Mouse (Mus musculus) layer of hippocampus, postnatal 14 days (tissue): Measurements from ENCODE around the gene Olfr1294. TPM values are rescaled to one million over a fixed set of nuclear protein-coding genes. Genes with fewer than 3 reads are reported as not detected.

Experiments used
- DNase-seq, 2 experiments: peaks; one replicate each; pipeline ENCODE4 v3.0.0; 2021 to 2022; ENCODE audit warnings: low spot score in 2 of 2, mixed read lengths in 1 of 2
- long read RNA-seq, 2 experiments: library from polyadenylated mRNA; stranded (forward); transcript quantifications; one replicate each; pipeline ENCODE4 v2.0.0; 2021
- total RNA-seq, 2 experiments: library from RNA; stranded (reverse); gene quantifications; 2 replicates each; pipeline ENCODE4 v1.2.3; 2021

Olfr1294 gene
- total RNA-seq = not detected
- long read RNA-seq, experiment 1 = 0 reads
- long read RNA-seq, experiment 2 = 0 reads

DNA sequence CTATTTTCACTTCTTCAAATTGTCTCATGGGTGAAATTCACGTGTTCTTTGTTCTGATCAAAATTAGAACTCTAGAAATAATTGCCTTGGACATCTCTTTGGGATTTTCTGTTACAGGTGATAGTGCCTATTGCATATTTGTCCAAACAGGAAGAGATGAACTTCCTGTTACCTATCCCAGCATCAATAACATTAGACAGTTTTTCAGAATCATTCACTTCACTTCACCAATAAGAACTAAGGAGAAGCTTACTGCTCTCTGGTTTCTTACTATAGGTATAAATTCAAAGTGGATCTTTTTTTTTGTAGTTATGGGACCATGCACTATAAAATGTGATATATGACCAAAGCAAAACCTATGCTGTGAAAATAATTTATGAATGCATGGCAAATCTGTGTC, at the start of gene Olfr1294:
Gene Olfr1294 (minus strand): TSS at position 101 of the 400 bp plus-strand sequence.
- DNase-seq = no peak

DNA sequence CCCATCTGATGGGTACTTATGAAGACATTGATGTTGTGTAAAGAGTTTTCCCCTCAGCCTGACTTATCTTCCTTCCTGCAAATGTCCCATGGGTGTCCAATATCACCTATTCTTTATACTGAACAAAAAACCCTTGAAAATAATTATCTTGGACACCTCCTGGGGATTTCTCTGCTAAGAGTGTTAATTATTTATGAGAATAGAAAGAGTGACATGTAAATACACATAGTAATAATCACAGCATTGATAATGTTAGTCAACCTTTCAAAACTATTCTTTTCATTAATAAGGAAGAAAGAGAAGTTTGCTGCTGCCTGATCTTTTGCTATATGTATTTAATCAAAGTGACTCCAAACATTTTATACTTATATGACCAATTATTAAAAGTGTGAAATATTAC, 29.5 kb upstream of the Olfr1294 start, which contains the start of gene Olfr1295:
Gene Olfr1295 (minus strand): TSS at position 101 of the 400 bp plus-strand sequence.
- DNase-seq = no peak

DNA sequence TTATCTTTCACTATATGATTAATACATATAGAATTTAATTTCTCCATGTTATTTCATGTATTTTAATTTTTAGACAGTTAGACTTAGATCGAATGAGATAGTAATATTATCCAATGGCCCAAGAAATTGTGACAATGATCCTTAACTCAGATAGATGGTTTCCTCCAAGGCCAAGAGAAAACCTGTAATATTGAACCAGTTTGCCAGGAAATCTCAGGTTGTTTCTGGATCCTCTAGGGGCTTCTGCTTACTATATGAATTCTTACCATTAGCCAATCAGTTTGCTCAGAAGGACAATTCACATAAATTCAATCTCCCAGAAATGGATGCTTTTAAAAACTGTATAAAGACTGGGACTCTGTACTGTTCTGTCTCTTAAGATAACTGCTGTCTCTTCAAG, 15.2 kb downstream of the Olfr1294 start, which contains the start of gene Olfr1293-ps:
Gene Olfr1293-ps (plus strand): TSS at position 301 of the 400 bp plus-strand sequence.
- DNase-seq = no peak

DNA sequence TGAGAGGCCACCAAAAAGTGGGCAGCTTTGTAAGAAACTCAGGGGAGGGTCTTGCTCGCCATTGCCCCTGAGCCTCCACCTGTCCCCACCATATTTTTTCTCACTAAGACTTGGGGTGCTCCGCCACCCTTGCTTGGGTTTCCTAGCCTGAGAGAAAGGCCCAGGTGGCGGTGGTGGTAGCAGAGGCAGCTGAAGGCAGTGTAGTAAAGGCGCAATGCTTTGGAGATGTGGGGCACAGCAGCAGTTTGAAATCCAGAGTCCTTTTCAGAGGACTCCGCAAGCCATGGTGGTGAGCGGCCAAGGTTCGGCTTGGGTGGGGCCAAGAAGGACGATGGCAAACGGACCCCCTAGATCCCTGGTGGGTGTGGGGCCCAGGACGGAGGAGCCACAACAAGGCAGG, 22.6 kb downstream of the Olfr1294 start:
- DNase-seq = no peak

DNA sequence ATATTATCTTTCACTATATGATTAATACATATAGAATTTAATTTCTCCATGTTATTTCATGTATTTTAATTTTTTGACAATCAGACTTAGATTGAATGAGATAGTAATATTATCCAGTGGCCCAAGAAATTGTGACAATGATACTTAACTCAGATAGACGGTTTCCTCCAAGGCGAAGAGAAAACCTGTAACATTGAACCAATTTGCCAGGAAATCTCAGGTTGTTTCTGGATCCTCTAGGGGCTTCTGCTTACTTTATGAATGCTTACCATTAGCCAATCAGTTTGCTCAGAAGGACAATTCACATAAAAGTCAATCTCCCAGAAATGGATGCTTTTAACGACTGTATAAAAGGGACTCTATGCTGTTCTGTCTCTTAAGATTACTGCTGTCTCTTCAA, 43.2 kb downstream of the Olfr1294 start, which contains the start of gene Olfr1291-ps1:
Gene Olfr1291-ps1 (plus strand): TSS at position 301 of the 400 bp plus-strand sequence.
- no peak for DNase-seq

DNA sequence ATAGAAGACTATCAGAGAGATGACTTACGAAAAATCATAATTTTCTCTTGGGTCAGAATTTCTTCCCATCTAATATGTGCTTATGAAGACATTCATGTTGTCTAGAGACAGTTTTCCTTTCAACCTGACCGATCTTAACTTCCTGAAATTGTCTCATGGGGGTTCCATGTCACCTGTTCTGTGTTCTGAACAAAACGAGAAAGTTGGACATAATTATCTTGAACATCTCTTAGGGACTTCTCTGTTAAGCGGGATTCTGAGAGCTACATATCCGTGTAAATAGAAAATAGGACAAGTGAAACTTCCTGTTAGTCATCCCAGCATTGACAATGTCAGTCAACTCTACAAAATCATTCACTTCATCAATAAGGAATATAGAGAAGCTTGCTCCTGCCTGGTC, 46.4 kb downstream of the Olfr1294 start, which contains the start of gene Olfr1290:
Gene Olfr1290 (minus strand): TSS at position 101 of the 400 bp plus-strand sequence.
- DNase-seq = no peak

Other genes starting within 250 kb of the Olfr1294 start
- not detected for gene Olfr1279, start 239.7 kb downstream of the Olfr1294 start, total RNA-seq
- gene Olfr1280, start 226.3 kb downstream of the Olfr1294 start, total RNA-seq = not detected
- gene Olfr1281, start 213.8 kb downstream of the Olfr1294 start, total RNA-seq = not detected
- gene Olfr1282, start 204.2 kb downstream of the Olfr1294 start, total RNA-seq = not detected
- gene Olfr1283, start 173.5 kb downstream of the Olfr1294 start, total RNA-seq = not detected
- gene Olfr1284, start 164.8 kb downstream of the Olfr1294 start, total RNA-seq = not detected
- not detected for gene Olfr1286, start 117.2 kb downstream of the Olfr1294 start, total RNA-seq
- not detected for gene Olfr1287, start 91.1 kb downstream of the Olfr1294 start, total RNA-seq
- not detected for gene Olfr1288, start 66.2 kb downstream of the Olfr1294 start, total RNA-seq
- not detected for gene Olfr1289, start 59.5 kb downstream of the Olfr1294 start, total RNA-seq
- gene Olfr1290, start 46.5 kb downstream of the Olfr1294 start, total RNA-seq = not detected
- not detected for gene Olfr1291-ps1, start 43.1 kb downstream of the Olfr1294 start, total RNA-seq
- gene Olfr1293-ps, start 15.1 kb downstream of the Olfr1294 start, total RNA-seq = not detected
- gene Olfr1295, start 29.4 kb upstream of the Olfr1294 start, total RNA-seq = not detected
- not detected for gene Olfr1297, start 86.2 kb upstream of the Olfr1294 start, total RNA-seq
- not detected for gene Olfr1298, start 108.9 kb upstream of the Olfr1294 start, total RNA-seq
- not detected for gene Olfr1299, start 121.1 kb upstream of the Olfr1294 start, total RNA-seq
- gene Olfr1301, start 210.7 kb upstream of the Olfr1294 start, total RNA-seq = not detected
- not detected for gene Olfr1302, start 237.1 kb upstream of the Olfr1294 start, total RNA-seq